Mouse (Mus musculus) intestine, embryonic 16.5 days (tissue): Measurements from ENCODE around the gene 1700017N19Rik. TPM values are rescaled to one million over a fixed set of nuclear protein-coding genes. Genes with fewer than 3 reads are reported as not detected.

ENCODE experiments used
- ATAC-seq: fragments of 200-750 bp; cut with Nextera tagmentation; 2 replicates; pipeline ENCODE4 v1.8.0; 2017; ENCODE audit warnings: moderate TSS enrichment, moderate library complexity
- H3K27ac ChIP-seq: fragments of 300-500 bp; sonication (generic); 2 replicates; pipeline ENCODE4 v1.5.1; 2014; ENCODE audit warnings: mild to moderate bottlenecking, low read length
- H3K27me3 ChIP-seq: fragments of 300-500 bp; sonication (generic); replicated peaks from 2 replicates; pipeline ENCODE4 v1.6.1; 2014; ENCODE audit warnings: low read length, control low read depth, mixed read lengths; ENCODE audit not compliant: control insufficient read depth, insufficient read depth
- H3K36me3 ChIP-seq: fragments of 300-500 bp; sonication (generic); 2 replicates; pipeline ENCODE4 v1.6.1; 2014; ENCODE audit warnings: low read length, control low read depth; ENCODE audit not compliant: control insufficient read depth, insufficient read depth
- H3K4me1 ChIP-seq: fragments of 300-500 bp; sonication (generic); 2 replicates; pipeline ENCODE4 v1.6.1; 2014; ENCODE audit warnings: low read length, control low read depth, mixed read lengths; ENCODE audit not compliant: control insufficient read depth, insufficient read depth
- H3K4me2 ChIP-seq: fragments of 300-500 bp; sonication (generic); 2 replicates; pipeline ENCODE4 v1.6.1; 2014; ENCODE audit warnings: low read depth, low read length, control low read depth
- H3K4me3 ChIP-seq: fragments of 300-500 bp; sonication (generic); 2 replicates; pipeline ENCODE4 v1.5.1; 2014; ENCODE audit warnings: mild to moderate bottlenecking, low read length
- H3K9ac ChIP-seq: fragments of 300-500 bp; sonication (generic); 2 replicates; pipeline ENCODE4 v1.6.1; 2014; ENCODE audit warnings: low read depth, low read length
- H3K9me3 ChIP-seq: fragments of 300-500 bp; sonication (generic); 2 replicates; pipeline ENCODE4 v1.6.1; 2016; ENCODE audit warnings: low read length, control low read depth; ENCODE audit not compliant: control insufficient read depth
- whole genome bisulfite sequencing: fragments of 180-500 bp; shearing (Covaris S2); extraction: QIAGEN DNeasy Blood & Tissue Kit; methylation state at CpG from one replicate; pipeline ENCODE4 v1.1.7; 2014; 5-methylcytosine and 5-hydroxymethylcytosine counted together
- polyA plus RNA-seq: library from polyadenylated mRNA; unstranded; fragments of >200 nt; fragmentation: Nextera tagmentation; extraction: Ambion mirVana; gene quantifications from 2 replicates; pipeline ENCODE4 v1.2.1, GENCODE M21; 2015

Gene 1700017N19Rik
- polyA plus RNA-seq, 1 experiment from 2014 or later = not detected

DNA sequence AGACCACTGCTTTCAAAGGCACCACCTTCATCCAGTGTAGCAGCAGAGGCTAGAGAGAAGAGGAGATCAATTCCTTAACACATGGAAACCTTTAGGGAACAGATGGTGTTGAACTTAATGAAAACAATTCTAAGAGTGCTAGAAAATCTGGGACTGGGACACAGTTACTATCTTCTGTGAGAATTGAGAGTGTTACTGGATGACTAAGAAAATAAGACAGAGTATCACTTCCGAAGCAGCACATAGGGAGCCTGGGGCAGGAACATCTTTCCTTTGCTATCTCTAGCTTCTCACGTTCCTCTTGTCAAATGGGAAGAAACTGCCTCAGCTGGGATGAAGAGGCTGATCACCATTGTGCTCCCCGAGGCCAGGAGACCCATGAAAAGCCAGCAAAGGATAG is 52.6 kb downstream of the 1700017N19Rik start:
- H3K4me3 ChIP-seq = no peak overlapping the region
- H3K36me3 ChIP-seq = no peaks in the 10 kb centered on the region
- H3K27me3 ChIP-seq = no peaks in the 10 kb centered on the region
- no peaks in the 10 kb centered on the region for H3K9me3 ChIP-seq
- no peak overlapping the region for H3K27ac ChIP-seq
- no peak overlapping the region for H3K9ac ChIP-seq
- H3K4me1 ChIP-seq = no peaks in the 10 kb centered on the region
- H3K4me2 ChIP-seq = no peak overlapping the region
- no peak for ATAC-seq
- WGBS = 73% methylated on average over 3 of the region's 3 CpGs

GRCm38 (mm10) chr10:100645331-100645935 is 55.1 kb downstream of the 1700017N19Rik start:
- Histone ChIP-seq H3K36me3 (no peaks in the 10 kb centered on the region), H3K4me1 (no peaks in the 10 kb centered on the region), H3K27ac (no peak overlapping the region), H3K27me3 (no peaks in the 10 kb centered on the region), H3K9me3 (no peaks in the 10 kb centered on the region), H3K4me2 (no peak overlapping the region), H3K4me3 (no peak overlapping the region), H3K9ac (no peak overlapping the region)
- 74% methylated on average over 4 of the region's 4 CpGs for WGBS
- no peak for ATAC-seq

- Histone ChIP-seq H3K4me1 (no peaks in the 10 kb centered on the region), H3K27me3 (no peaks in the 10 kb centered on the region), H3K9me3 (no peaks in the 10 kb centered on the region), H3K4me3 (no peak overlapping the region), H3K27ac (no peak overlapping the region), H3K9ac (no peak overlapping the region), H3K4me2 (no peak overlapping the region), H3K36me3 (no peaks in the 10 kb centered on the region)
- ATAC-seq = no peak
Observed at GRCm38 (mm10) chr10:100654183-100654582, 63.9 kb downstream of the 1700017N19Rik start.

DNA sequence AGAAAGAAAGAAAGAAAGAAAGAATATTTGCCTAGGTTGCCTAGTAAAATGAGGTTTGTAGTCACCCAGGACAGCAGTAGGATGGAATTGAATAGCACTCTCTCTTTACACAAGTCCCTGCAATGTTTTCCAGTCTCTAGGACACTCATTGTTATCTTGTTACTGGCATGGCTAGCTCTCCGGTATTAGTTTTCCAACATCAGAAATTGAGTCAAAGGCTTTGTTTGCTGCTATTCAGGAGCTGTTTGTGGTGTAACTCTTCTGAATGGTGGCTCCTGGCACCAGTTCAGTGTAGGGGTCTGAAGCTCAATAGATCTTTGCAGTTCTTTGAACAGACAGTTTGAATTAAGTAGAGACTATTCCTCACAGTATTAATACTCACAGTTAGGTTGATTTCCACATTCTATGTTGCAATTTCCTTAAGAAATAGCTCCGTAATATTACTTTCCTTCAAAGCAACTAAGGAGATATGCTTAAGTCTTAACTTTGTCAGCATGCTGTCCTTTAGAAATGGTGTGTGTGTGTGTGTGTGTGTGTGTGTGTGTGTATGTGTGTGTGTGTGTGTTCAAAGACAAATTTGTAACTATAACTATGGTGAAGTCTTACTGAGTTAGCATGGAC is 71.8 kb downstream of the 1700017N19Rik start:
- Histone ChIP-seq H3K9me3 (no peaks in the 10 kb centered on the region), H3K4me3 (no peak overlapping the region), H3K36me3 (no peaks in the 10 kb centered on the region), H3K27ac (no peak overlapping the region), H3K9ac (no peak overlapping the region), H3K27me3 (no peaks in the 10 kb centered on the region), H3K4me1 (no peaks in the 10 kb centered on the region), H3K4me2 (no peak overlapping the region)
- ATAC-seq = no peak
- 76% methylated on average over 2 of the region's 2 CpGs for WGBS

Other genes starting within 250 kb of the 1700017N19Rik start
- not detected in 2 replicates for gene Gm4302, start 249.6 kb upstream of the 1700017N19Rik start, polyA plus RNA-seq
- gene Gm4303, start 244.5 kb upstream of the 1700017N19Rik start, polyA plus RNA-seq = not detected in 2 replicates
- gene Gm4305, start 239.4 kb upstream of the 1700017N19Rik start, polyA plus RNA-seq = not detected in 2 replicates
- not detected in 2 replicates for gene Gm4307, start 229.1 kb upstream of the 1700017N19Rik start, polyA plus RNA-seq
- not detected in 2 replicates for gene Gm4312, start 207.9 kb upstream of the 1700017N19Rik start, polyA plus RNA-seq
- 13.8 and 14.1 TPM in 2 replicates for gene Tmtc3, start 103.1 kb upstream of the 1700017N19Rik start, polyA plus RNA-seq
- 3.0 and 3.3 TPM in 2 replicates for gene Cep290, start 102.9 kb upstream of the 1700017N19Rik start, polyA plus RNA-seq
- gene 4930430F08Rik, start 61 bp upstream of the 1700017N19Rik start, polyA plus RNA-seq = 6.2 and 6.4 TPM in 2 replicates